Mouse (Mus musculus): ENCODE measurements around the gene Eprs.
"Not testable (repeated sequence)": the region's sequence is repeated elsewhere in the genome, so short reads cannot be mapped to it uniquely, and the experiment has no call there.

Gene Eprs

DNA sequence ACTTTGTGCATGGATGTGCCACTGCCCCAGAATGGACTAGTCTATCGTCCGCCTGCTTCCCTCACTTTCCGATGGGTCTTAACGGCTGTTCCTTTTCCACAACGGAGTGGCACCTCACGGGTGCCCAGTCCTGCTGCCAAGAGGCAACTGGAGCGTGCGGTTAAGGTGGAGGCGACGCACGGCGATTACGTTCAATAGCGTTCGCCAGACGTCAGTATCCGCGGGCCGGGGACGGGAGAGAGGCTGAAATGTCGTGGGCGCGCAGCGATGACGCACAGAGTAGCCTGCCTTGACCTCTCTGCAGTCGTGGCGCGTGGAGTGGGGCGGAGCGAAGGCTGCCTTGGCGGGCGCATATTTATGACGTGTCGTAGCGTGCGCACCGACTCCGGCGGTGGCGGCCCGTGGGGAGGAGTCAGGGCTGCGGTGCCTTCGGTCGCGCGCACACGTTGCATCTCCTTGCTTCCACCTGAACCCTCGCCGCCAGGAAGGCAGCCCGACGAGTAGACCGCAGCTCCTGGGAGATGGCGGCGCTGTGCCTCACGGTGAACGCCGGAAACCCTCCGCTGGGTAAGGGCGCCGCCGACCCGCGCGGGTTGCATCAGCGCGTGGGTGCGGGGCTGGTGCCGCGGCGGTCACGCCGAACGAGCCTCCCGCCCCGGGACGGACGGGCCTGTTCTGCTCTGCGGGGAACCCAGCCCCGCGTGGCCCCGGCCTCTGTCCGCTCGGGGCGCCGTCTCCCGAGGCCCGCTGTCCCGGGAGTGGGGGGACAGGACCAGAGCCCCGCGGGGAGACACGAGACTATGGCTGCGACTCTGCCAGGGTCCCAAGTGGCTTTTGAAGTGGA, at the start of gene Eprs:
TSS of gene Eprs (plus strand) at position 368 of the 844 bp plus-strand sequence.
- DNase-seq (ENCODE audit: low spot score): peak; percentile 99

DNA sequence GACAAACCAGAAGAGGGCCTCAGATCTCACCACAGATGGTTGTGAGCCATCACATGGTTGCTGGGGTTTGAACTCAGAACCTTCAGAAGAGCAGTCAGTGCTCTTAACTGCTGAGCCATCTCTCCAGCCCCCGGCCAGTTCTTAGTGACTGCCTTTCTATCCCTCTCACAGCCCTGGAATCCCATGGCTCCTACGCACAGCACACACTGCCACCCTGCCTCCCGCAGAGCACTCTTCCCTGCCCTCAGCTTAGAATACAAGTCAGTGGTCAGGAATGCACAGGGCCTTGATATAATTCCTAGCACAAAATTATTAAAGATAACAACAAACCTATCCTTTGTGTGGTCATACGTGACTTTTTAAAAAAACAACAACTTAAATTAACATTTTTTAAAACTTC, 48.3 kb upstream of the Eprs start:
- no peak for DNase-seq (ENCODE audit: low spot score)

DNA sequence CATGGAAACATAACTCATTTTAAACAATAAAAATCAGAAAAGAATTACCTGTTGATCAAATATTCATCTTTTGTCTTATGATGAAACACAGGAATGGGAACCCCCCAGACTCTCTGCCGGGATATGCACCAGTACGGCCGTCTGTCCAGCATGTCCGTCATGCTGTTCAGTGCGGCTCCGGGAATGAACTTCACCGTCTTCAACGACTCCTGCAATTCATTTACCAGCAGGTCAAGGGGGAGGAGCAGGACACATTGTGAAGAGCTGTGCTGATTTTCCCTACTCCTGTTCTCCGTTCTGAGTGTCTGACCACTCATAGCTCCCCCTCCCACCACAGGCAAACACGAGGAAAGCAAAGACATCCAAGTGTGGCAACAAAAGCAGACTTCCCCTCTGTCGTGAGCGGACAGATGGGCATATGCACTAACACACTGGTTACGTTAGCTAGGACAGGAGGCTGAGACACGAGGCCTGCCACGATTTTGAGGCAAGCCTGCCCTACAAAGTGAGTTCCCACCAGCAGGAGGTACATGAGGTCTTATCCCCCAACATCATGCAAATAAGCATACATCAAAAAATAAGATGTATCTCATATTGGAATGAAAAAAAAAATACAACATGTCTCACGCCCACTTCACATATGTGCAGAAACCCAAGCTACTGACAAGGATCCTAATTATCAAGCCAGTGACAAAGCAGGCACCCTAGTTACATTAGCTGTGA, 46.8 kb upstream of the Eprs start:
- DNase-seq (ENCODE audit: low spot score): no peak

DNA sequence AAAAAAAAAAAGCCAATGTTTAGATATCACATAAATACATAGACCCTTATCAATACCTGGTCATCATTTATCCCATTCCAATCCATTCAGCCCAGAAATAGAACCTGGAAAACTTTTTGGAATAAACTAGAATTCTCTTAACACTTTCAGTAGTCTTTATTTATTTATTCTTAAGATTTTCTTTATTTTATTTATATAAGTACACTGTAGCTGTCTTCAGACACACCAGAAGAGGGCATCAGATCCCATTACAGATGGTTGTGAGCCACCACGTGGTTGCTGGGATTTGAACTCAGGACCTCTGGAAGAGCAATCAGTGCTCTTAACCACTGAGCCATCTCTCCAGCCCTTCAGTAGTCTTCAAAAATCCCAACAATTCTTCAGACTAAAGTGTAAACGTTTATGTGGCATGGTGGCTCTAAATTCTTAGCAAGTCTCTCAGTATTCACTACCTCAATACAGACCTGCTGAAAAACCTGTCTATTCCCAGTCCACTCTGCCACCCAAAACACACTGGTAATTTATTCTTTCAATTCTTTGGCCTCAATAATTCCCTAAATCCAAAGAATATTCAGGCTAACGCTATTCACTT, 35.0 kb upstream of the Eprs start:
- DNase-seq (ENCODE audit: low spot score): not testable (repeated sequence)

DNA sequence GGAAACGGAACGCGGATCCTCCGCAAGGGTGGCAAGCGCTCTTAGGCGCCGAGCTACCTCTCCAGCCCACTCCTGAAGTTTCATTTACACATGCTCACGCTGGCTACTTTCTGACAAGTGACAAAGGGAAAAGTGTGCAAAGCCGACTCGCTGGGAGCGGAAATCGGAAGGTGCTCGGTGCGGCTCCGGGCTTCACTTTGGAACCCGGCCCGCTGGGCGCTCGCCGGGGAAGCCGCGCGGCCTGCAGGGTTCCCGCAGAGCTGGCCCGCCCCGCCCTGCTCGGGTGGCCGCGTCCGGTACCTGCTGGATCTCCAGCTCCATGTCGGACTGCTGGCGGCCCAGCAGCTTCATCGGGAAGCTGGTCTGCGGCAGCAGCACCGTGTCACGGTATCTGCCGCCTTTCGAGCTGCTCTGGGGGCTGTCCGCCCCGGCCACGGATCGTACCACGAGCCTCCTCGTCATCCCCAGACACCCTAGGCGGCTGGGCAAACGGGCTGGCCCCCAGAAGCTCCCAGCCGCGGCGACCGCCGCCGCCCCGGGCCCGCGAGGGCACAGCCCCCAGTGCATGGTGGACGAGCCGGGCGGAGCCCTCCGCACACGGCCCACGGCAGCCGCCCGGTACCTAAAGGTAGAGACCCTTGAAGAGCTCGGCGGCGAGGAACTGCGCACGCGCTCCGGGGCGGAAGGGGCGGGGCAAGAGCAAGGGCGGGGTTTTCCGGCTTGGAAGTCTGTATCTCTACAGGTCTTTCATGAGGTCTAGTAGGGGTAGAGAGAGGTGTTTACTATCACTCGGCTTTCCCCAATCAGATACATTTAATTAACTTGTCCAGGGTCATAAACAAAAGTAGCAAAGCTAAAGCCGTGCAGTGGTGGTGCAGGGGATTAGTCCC, 33.9 kb upstream of the Eprs start, which contains the start of gene Iars2:
TSS of gene Iars2 (minus strand) at position 676 of the 890 bp plus-strand sequence.
- DNase-seq (ENCODE audit: low spot score): peak; percentile 90

DNA sequence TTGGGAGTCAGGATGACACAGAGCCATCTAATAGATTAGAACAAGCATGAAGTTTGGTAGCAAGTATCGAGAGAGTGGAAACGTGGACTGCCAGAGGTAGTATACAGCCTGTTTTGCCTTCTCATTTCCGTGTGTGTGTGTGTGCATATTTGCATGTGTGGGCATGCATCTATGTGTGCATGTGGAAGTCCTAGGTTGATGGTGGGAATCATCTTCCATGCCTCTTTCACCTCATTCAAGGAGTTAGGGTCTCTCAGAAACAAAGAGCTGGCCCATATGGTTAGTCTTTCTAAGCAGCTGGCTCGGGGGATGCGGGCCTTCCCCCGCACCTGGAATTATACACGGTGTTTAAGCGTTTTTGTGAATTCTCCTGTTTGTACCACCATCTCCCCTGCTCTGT, 33.0 kb upstream of the Eprs start:
- no peak for DNase-seq (ENCODE audit: low spot score)

DNA sequence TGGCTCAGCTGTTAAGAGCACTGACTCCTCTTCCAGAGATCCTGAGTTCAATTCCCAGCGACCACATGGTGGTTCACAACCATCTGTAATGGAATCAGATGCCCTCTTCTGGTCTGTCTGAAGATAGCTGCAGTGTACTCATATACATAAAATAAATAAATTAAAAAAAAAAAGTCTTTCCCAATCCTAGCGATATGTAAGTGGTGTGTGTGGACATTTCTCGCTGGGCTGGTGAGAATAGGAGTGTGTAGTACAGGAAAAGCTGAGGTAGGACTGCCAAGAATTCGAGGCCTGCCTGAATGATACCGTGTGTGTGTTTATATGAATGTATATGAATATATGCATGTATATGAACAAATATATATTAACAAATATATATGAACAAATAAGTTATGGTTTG, 31.5 kb upstream of the Eprs start:
- DNase-seq (ENCODE audit: low spot score): no peak

DNA sequence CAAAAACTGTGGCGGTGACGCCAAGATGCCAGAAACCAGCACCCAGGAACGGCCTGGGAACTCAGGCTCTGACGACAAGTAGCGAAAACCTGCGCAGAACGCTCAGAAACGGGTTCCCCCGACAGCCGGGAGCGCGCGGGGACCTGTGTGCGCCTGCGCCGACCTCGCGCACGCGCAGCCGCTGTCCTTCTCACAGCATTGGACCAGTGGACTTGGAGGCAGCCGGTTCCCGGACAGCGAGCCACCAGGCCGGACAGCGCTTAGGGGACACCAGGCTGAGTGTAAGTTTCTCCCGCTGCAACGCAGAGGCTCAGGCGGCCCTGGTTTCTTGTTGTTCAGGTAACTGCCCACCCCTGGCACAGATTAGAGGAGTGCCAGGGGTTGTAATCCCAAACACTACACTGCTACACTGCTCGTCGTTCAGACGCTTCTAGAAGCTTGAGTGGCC, 30.8 kb upstream of the Eprs start, which contains the start of gene Bpnt1:
TSS of gene Bpnt1 (plus strand) at position 167 of the 448 bp plus-strand sequence.
- DNase-seq (ENCODE audit: low spot score): peak; percentile 71

DNA sequence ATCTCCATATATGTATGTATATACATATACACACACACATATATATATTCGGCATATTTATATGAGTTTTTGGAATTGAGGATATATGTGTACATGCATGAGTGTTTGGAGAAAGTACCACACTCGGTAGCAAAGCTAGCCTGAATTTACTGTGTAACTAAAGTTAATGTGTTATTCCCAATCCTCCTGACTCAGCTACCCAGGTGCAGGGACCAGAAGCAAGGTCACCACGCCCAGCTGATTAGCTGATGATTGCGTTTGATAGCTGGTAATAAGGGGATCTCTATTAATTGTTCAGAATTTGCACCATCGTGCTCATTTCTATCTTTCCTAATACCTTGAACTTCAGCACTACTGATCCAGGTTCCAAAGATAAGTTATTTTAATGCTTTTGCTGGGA, 29.2 kb upstream of the Eprs start:
- no peak for DNase-seq (ENCODE audit: low spot score)

DNA sequence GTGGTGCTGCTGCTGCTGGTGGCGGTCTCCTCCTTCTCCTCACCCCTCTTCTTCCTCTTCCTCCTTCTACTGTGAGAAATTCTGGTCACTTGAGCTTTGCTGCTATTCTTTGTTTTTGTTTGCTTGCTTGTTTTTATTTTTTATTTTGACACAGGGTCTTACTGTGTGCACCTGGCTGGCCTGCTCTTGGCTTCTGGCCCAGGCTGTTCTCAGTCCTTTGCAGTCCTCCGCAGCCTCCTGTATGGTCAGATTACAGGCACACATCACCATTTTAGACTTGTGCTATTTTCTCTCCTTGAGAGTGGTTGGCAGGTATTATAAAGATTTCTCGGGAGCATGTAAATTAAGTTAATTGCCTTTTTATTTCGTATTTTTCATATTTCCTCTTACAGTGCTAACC, 28.7 kb upstream of the Eprs start:
- no peak for DNase-seq (ENCODE audit: low spot score)

DNA sequence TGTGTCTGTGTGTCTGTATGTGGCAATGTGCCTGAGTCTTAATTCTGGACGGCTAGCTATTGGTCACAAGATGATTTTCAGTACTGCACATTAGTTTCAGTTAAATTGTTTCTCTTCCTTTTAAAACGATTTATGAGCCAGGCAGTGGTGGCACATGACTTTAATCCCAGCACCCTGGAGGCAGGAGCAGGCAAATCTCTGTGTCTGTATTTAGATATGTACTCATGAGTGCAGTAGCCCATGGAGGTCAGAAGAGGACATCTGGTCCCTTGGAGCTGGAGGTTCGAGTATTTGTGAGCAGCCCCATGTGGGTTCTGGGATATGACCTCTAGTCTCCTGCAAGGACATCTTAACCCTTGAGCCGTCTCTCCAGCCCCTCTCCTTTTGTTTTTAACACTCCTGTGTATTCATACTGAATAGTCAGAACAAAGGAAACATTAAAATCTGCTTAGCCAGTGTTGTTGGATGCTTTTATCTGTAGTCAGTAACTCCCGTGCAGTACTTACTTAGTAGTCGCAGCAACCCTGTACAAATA, 27.5 kb upstream of the Eprs start:
- DNase-seq (ENCODE audit: low spot score): no peak

DNA sequence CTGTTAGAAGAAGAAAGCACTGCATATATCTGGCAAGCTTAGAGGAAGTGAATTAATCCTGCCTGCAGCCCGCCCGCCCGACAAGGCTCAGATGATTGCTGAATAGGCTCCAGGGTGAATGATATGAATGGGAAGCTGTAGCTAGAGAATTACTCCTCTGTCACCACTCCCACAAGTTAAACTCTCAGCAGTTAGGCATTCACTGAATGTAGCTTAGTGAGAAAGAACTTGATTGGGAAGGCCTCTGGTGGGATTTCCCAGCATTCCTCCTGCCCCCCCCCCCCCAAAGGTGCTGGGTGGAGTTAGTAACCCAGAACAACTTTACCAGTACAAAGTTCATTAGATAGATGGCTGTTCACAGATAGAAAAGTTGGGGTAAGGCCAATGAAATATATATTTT, 26.3 kb upstream of the Eprs start:
- no peak for DNase-seq (ENCODE audit: low spot score)

DNA sequence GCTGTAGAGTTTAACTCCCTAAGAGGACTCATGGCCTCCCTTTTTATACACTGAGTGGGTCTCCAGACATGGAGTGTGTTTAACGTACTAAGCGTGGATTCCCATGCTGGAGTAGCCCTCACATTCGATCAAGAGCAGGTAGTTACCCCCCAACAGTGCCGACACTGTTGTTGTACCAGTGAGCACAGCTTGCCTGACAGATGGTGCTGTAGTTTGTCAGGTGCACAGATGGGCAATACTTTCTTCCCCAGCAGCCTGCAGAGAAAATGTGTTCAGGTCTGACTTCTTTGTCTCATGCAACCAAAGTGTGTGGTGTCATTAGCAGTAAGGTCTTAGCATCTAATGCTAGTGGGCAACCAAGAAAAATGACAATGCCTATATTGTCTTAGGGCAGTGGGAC, 20.4 kb upstream of the Eprs start:
- no peak for DNase-seq (ENCODE audit: low spot score)

DNA sequence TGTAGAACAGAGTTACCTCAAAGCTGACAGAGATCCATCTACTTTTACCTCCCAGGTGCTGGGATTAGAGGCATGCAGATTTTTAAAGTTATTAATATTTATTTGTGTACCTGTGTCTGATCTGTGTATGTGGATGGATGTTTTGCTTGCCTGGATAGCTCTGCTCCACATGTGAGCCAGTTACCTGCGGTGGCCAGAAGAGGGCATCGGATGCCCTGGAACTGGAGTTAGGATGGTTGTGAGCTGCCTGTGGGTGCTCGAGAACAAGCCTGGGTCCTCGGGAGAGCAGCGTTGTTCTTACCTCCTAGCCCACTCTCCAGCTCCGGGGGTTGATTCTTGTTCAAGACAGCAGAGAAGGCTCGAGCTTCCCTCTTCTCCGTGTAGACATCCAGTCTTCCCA, 19.4 kb upstream of the Eprs start:
- no peak for DNase-seq (ENCODE audit: low spot score)

DNA sequence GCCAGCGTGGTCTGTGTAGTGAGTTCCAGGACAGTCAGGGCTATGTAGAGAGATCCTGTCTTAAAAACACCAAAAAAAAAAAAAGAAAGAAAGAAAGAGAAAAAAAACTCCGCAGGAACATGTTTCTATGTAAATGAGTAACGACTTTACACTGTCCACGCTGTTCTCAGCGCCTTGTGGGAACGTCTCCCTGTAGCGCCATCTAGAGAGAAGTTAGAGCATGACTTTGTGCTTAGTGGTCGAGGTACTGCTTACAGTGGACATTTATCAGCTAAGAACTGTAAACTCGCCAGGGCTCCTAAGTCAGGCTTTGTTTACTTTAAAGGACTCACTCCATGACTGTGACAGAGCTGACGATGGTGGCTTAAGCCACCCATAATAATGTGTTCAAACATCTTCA, 16.7 kb upstream of the Eprs start:
- DNase-seq (ENCODE audit: low spot score): no peak

DNA sequence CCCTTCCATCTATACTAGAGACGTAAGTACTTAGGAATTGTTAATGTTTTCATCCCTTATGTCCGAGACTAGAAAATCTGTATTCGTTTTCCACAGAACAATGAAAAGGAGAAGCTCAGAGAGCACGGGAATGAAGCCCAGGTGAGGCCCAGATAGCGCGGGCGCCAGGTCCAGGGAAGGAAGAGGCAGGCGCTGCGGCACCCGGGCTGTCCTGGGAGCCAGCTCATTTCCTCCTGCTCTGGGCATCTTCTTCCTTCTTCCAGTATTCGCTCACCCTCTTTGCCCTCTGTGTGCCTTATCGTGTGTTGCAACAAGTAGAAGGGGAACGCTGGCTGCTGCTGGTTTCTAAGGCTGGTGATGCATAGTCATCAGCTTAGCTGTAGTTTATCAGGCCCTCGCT, 13.1 kb upstream of the Eprs start:
- no peak for DNase-seq (ENCODE audit: low spot score)

DNA sequence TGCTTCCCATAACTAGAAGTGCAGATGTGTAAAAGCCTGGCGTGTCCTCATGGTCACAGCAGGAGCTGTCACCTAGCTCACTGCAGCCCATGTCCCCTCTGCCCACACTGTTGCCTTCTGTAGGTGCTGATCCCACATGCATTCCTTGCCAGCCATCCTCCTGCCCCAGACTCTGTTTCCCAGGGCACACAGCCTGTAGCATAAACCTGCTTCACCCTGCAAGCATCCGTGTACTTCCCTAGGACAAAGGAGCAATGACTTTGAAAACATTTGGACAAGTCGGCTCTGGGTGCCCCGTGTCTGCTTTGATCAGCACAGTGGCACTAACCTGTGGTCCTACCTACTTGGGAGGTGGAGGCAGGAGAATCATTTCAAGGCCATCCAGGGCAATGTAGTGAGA, 12.2 kb upstream of the Eprs start:
- no peak for DNase-seq (ENCODE audit: low spot score)

DNA sequence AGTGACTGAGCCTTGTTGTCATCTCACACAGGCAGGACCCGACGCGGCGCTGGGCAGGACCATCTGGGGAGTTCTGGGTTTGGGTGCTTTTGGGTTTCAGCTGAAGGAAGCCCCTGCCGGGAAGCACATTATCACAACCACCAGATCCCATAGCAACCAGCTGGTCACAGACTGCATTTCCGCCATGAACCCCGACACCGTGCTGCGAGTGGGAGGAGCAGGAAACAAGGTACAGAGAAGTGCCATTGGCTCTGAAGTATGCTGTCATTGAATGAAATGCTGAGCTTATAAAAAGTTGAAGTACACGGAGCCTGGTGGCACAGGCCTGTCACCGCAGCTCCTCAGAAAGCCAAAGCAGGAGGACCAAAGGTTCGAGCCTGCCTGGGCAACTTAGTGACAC, 10.7 kb upstream of the Eprs start:
- no peak for DNase-seq (ENCODE audit: low spot score)

DNA sequence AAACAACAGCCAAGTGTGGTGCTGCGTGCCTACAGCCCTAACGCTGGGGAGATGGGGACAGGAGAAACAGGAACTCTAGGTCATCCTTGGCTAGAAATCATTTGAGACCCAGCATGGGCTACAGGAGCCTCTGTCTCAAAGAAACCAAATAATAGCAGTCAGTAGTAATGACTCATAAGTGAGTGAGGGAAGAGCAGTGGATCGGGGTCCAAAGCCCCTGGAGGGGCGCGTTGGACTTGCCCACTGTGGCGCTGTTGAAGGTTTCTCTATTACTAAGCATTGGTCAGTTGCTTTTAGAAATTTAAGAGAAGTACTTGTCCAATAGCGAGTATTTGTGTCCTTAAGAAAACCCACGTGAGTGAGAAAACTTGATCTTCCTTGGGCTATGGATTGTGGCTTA, 9.5 kb upstream of the Eprs start:
- DNase-seq (ENCODE audit: low spot score): no peak

DNA sequence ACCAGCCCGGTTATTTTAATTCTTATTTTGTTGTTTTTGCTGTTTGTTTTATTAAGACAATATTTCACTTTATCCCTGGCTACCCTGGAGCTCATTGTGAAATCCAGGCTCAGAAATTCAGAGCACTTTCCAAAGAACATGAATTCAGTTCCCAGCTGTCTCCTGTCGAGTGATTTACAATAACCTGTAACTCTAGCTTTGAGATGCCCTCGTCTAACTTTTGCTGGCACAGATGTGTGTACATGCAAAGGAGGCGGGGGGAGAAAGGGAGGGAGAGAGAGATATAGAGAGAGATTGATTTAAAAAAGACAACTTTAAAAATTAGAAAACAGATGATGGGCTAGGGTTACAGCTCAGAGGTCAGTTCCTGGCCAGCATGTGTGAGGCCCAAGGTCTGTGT, 8.1 kb upstream of the Eprs start:
- no peak for DNase-seq (ENCODE audit: low spot score)

DNA sequence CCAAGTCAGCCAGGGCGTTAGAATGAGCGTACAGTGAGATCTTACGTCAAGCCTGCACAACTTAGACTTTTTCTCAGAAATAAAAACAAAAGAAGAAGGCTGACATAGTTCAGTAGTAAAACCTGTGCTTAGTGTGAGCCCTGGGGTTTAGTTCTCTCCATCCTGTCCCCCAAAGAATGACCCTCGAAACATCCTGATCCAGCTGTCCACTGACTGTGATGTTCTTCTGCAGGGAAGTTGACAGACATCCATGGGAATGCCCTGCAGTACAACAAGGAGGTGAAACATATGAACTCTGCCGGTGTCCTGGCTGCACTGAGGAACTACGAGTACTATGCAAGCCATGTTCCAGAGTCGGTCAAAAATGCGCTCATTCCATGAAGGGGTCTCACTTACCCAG, 6.6 kb upstream of the Eprs start:
- DNase-seq (ENCODE audit: low spot score): no peak

DNA sequence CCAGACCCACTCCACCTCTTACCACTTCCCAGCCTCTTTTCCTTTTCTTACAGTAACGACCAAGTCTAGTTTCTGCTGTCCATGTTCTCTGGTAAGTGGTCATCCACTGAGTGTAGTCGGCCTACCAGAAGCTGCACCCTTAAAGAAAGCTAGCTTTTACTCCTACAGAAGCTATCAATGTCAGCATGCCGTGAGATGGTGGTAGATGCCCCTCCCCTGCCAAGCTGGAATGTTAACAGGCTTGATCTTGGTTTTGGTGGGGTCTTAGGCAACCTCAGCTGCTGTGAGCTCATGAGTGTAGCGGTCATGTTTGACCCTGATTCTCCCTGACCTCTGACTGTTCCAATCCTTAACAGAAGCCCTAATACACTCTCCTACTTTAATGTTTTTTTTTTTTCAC, 4.6 kb upstream of the Eprs start:
- DNase-seq (ENCODE audit: low spot score): no peak

Data from spleen, adult 12 weeks (tissue).